Mouse (Mus musculus) cortical plate, adult 2 months (tissue): ENCODE measurements around the gene Dusp10. TPM values are rescaled to one million over a fixed set of nuclear protein-coding genes. Genes with fewer than 3 reads are reported as not detected.

ENCODE experiments used
- H3K27ac ChIP-seq: fragments of 200-500 bp; 2 replicates; pipeline ENCODE4 v1.5.1; 2012; ENCODE audit warnings: low read length, control low read depth, inconsistent platforms; ENCODE audit not compliant: insufficient read depth
- H3K4me1 ChIP-seq: fragments of 200-500 bp; 2 replicates; pipeline ENCODE4 v1.6.1; 2011; ENCODE audit warnings: low read length; ENCODE audit not compliant: control insufficient read depth, insufficient read depth
- H3K4me3 ChIP-seq: fragments of 200-500 bp; 2 replicates; pipeline ENCODE4 v1.5.1; 2011; ENCODE audit warnings: mild to moderate bottlenecking, low read length, control low read depth; ENCODE audit not compliant: insufficient read depth
- CTCF ChIP-seq: fragments of 200-500 bp; IDR thresholded peaks from 2 replicates; pipeline ENCODE4 v1.5.1; 2011; ENCODE audit warnings: mild to moderate bottlenecking, control low read depth, low read length; ENCODE audit not compliant: insufficient read depth; ENCODE audit errors: extremely low read depth
- POLR2A ChIP-seq: fragments of 200-500 bp; IDR thresholded peaks from 2 replicates; pipeline ENCODE4 v1.6.1; 2011; ENCODE audit warnings: mild to moderate bottlenecking, low read length, control low read depth; ENCODE audit not compliant: insufficient read depth; ENCODE audit errors: extremely low read depth
- polyA plus RNA-seq: library from polyadenylated mRNA; depleted of rRNA; stranded (reverse); fragments of >200 nt; gene quantifications from 2 replicates; pipeline ENCODE4 v1.2.3, GENCODE M21; 2012; rRNA removed

The Dusp10 gene
- polyA plus RNA-seq, 1 experiment: 8.9 TPM

- H3K27ac ChIP-seq: no peak overlapping the region
Measured at GRCm38 (mm10) chr1:184117991-184118390, 104.9 kb downstream of the Dusp10 start.

GRCm38 (mm10) chr1:184118586-184118985 is 105.5 kb downstream of the Dusp10 start:
- no peaks in the 10 kb centered on the region for H3K4me1 ChIP-seq
- no peak for TF ChIP-seq CTCF
- TF ChIP-seq POLR2A: no peak
- H3K27ac ChIP-seq: no peak overlapping the region
- H3K4me3 ChIP-seq: no peak overlapping the region

More at GRCm38 (mm10) chr1:184117991-184118390, 104.9 kb downstream of the Dusp10 start:
- Histone ChIP-seq H3K4me1 (no peaks in the 10 kb centered on the region), H3K4me3 (no peak overlapping the region)
- TF ChIP-seq CTCF (no peak), POLR2A (no peak)

Other genes starting within 250 kb of the Dusp10 start
- gene 1700056E22Rik, start 21.0 kb downstream of the Dusp10 start, polyA plus RNA-seq: 0.21 and 0.23 TPM in 2 replicates